Mouse (Mus musculus) lung, postnatal 0 days (tissue): ENCODE results near the gene Gjd3. TPM values are rescaled to one million over a fixed set of nuclear protein-coding genes. Genes with fewer than 3 reads are reported as not detected.
A peak's percentile ranks its signal among the peaks of the same experiment; 100 is the strongest.

Source experiments
- ATAC-seq: fragments of 200-750 bp; cut with Nextera tagmentation; 2 replicates; pipeline ENCODE4 v1.8.0; 2017; ENCODE audit warnings: moderate library complexity
- DNase-seq: peaks from one replicate; pipeline ENCODE4 v3.0.0-alpha.2; 2016; ENCODE audit warnings: low spot score
- H3K27ac ChIP-seq: fragments of 300-500 bp; sonication (generic); 2 replicates; pipeline ENCODE4 v1.5.1; 2014; ENCODE audit warnings: antibody characterized with exemption, mild to moderate bottlenecking, low read length, mixed read lengths
- H3K27me3 ChIP-seq: fragments of 300-500 bp; sonication (generic); replicated peaks from 2 replicates; pipeline ENCODE4 v1.6.1; 2014; ENCODE audit warnings: low read length, mixed read lengths; ENCODE audit not compliant: insufficient read depth
- H3K36me3 ChIP-seq: fragments of 300-500 bp; sonication (generic); 2 replicates; pipeline ENCODE4 v1.6.1; 2014; ENCODE audit warnings: low read length, mixed read lengths; ENCODE audit not compliant: insufficient read depth
- H3K4me1 ChIP-seq: fragments of 300-500 bp; sonication (generic); 2 replicates; pipeline ENCODE4 v1.6.1; 2014; ENCODE audit warnings: antibody characterized with exemption, low read depth, low read length, mixed read lengths; ENCODE audit not compliant: insufficient read depth
- H3K4me2 ChIP-seq: fragments of 300-500 bp; sonication (generic); replicated peaks from 2 replicates; pipeline ENCODE4 v1.6.1; 2014; ENCODE audit warnings: low read depth, mild to moderate bottlenecking, low read length, moderate library complexity, mixed read lengths
- H3K4me3 ChIP-seq: fragments of 300-500 bp; sonication (generic); 2 replicates; pipeline ENCODE4 v1.5.1; 2014; ENCODE audit warnings: low read depth, low read length
- H3K9ac ChIP-seq: fragments of 300-500 bp; sonication (generic); replicated peaks from 2 replicates; pipeline ENCODE4 v1.6.1; 2014; ENCODE audit warnings: low read depth, mild to moderate bottlenecking
- H3K9me3 ChIP-seq: fragments of 300-500 bp; sonication (generic); 2 replicates; pipeline ENCODE4 v1.6.1; 2016; ENCODE audit warnings: low read length, mixed read lengths
- CTCF ChIP-seq: IDR thresholded peaks from 2 replicates; pipeline ENCODE4 v1.5.1; 2016; ENCODE audit warnings: antibody characterized with exemption, mild to moderate bottlenecking
- EP300 ChIP-seq: IDR thresholded peaks from 2 replicates; pipeline ENCODE4 v1.6.1; 2016; ENCODE audit warnings: antibody characterized with exemption, mild to moderate bottlenecking, control low read depth
- WGBS: fragments of 180-500 bp; shearing (Covaris S2); extraction: QIAGEN DNeasy Blood & Tissue Kit; methylation state at CpG from one replicate; pipeline ENCODE4 v1.1.7; 2014; 5-methylcytosine and 5-hydroxymethylcytosine counted together
- polyA plus RNA-seq: library from polyadenylated mRNA; unstranded; fragments of >200 nt; fragmentation: Nextera tagmentation; extraction: Ambion mirVana; gene quantifications from 2 replicates; pipeline ENCODE4 v1.2.1, GENCODE M21; 2015

Gene Gjd3
- polyA plus RNA-seq, 1 experiment from 2014 or later = 1.0 TPM

DNA sequence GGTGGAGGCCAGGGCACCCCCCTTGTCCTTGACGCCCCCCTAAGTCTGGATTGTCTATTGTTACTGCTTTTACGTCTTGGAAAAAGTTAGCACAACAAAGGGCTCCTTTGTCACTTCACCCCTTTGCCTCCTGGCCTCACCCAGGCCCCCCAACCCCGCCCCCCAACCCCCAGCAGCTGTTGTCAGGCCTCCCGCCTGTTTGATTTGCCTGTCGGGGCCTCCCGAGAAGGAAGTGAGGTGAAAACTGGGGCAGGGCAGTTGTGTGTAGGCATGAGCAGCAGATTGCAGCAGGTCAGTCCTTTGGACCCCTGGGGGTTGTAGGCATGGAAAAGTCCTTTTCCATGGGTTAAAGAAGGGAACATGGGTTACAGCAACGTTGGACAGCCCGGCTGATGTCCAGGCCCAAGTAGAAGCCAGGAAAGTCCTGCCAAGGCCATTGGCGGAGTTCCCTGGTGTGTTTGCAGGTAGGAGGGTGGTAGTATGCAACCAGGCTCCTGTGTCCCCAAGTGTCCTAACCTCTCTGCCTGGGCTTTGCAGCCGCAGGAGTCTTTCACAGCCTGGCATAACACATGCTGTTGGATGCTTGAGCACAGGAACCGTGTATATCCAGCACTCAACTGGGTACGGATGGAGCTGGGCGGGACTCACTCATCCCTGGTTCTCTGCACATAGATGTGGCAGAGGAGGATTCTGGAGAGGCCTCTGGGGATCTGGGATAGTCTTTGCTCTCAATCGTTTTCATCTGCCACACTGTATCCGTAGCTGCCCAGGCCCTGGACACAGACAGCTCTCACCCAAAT lies 18.0 kb downstream of the Gjd3 start:
- peaks cover 43% of the 10 kb centered on the region for H3K4me1 ChIP-seq
- 16% methylated on average over 15 of the region's 15 CpGs for WGBS

GRCm38 (mm10) chr11:98964201-98964615 lies 18.6 kb downstream of the Gjd3 start:
- Histone ChIP-seq H3K9me3 (no peaks in the 10 kb centered on the region), H3K27ac (peak overlapping the region; percentile 84), H3K9ac (peak overlapping the region; percentile 29; the same call in 1 of the 2 replicates), H3K4me2 (peak overlapping the region; percentile 98), H3K4me1 (peaks cover 45% of the 10 kb centered on the region), H3K4me3 (peak overlapping the region; percentile 63), H3K27me3 (no peaks in the 10 kb centered on the region), H3K36me3 (peaks cover 3% of the 10 kb centered on the region; the same call in 1 of the 2 replicates)
- TF ChIP-seq CTCF = no peak
- TF ChIP-seq EP300 = no peak
- WGBS = 5% methylated on average over 6 of the region's 6 CpGs
- no peak for DNase-seq
- no peak for ATAC-seq

More for the DNA sequence above, 18.0 kb downstream of the Gjd3 start:
- no peak for TF ChIP-seq CTCF
- TF ChIP-seq EP300 = no peak
- Histone ChIP-seq H3K27ac (peak overlapping the region; percentile 84), H3K9me3 (no peaks in the 10 kb centered on the region), H3K4me2 (peak overlapping the region; percentile 98), H3K9ac (peak overlapping the region; percentile 29), H3K27me3 (no peaks in the 10 kb centered on the region), H3K4me3 (peak overlapping the region; percentile 10; the same call in 1 of the 2 replicates), H3K36me3 (peaks cover 7% of the 10 kb centered on the region)
- ATAC-seq = no peak
- DNase-seq = no peak

- under 1% methylated on average over 22 of the region's 32 CpGs for WGBS
- H3K27ac ChIP-seq = peak overlapping the region; percentile 84
- peak overlapping the region; percentile 63 for H3K4me3 ChIP-seq
- DNase-seq = peak; percentile 97
- peak overlapping the region; percentile 98 for H3K4me2 ChIP-seq
- peak; percentile 82 for ATAC-seq
- TF ChIP-seq CTCF (peak; percentile 44), EP300 (peak; percentile 57)
- H3K9ac ChIP-seq = peak overlapping the region; percentile 69
- H3K4me1 ChIP-seq = peaks cover 42% of the 10 kb centered on the region
- H3K36me3 ChIP-seq = peaks cover 3% of the 10 kb centered on the region; the same call in 1 of the 2 replicates
- no peaks in the 10 kb centered on the region for H3K27me3 ChIP-seq
- no peaks in the 10 kb centered on the region for H3K9me3 ChIP-seq
Observed at GRCm38 (mm10) chr11:98963191-98964021, 19.4 kb downstream of the Gjd3 start.

GRCm38 (mm10) chr11:98962421-98963095 lies 20.3 kb downstream of the Gjd3 start:
- peak overlapping the region; percentile 63 for H3K4me3 ChIP-seq
- H3K27ac ChIP-seq = peak overlapping the region; percentile 84
- H3K9ac ChIP-seq = peak overlapping the region; percentile 69
- peak overlapping the region; percentile 98 for H3K4me2 ChIP-seq
- ATAC-seq (no peak), DNase-seq (no peak)
- 11% methylated on average over 12 of the region's 12 CpGs for WGBS
- H3K9me3 ChIP-seq = no peaks in the 10 kb centered on the region
- TF ChIP-seq CTCF = 0 out of 2 replicates have a peak, but pooled peaks have one; percentile 22
- TF ChIP-seq EP300 = no peak
- peaks cover 40% of the 10 kb centered on the region for H3K4me1 ChIP-seq
- H3K36me3 ChIP-seq = peaks cover 3% of the 10 kb centered on the region; the same call in 1 of the 2 replicates
- H3K27me3 ChIP-seq = no peaks in the 10 kb centered on the region

DNA sequence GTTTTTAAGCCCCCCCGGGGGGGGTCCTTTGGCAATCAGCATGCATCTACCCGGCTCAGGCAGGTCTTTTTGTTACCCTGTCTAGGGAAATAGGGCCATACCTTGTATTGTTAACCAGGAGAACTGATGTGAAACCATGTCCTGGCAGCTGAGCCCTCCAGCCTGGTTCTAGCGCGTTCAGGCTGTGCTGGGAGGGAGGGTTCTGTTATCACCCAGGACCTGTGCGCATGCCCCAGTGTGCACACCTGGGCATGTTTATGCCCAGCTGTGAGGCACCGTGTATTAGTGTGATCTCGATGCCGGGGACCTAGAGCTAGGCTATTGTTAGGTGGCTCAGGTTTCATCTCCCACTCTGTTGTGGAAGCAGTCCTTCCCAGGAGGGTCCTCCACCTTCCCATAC lies 21.1 kb downstream of the Gjd3 start:
- peaks cover 38% of the 10 kb centered on the region for H3K4me1 ChIP-seq
- H3K27me3 ChIP-seq = no peaks in the 10 kb centered on the region
- no peaks in the 10 kb centered on the region for H3K9me3 ChIP-seq
- peak overlapping the region; percentile 86 for H3K27ac ChIP-seq
- peak overlapping the region; percentile 98 for H3K4me2 ChIP-seq
- WGBS = 6% methylated on average over 8 of the region's 8 CpGs
- H3K36me3 ChIP-seq = peaks cover 3% of the 10 kb centered on the region; the same call in 1 of the 2 replicates
- TF ChIP-seq CTCF (no peak), EP300 (no peak)
- ATAC-seq = no peak
- DNase-seq = peak; percentile 28
- H3K4me3 ChIP-seq = peak overlapping the region; percentile 63
- H3K9ac ChIP-seq = peak overlapping the region; percentile 69
